Mouse (Mus musculus): Measurements from ENCODE around the gene Cyp4x1. TPM values are rescaled to one million over a fixed set of nuclear protein-coding genes. Genes with fewer than 3 reads are reported as not detected.

Cyp4x1 gene
- polyA plus RNA-seq, 1 experiment: not detected

DNA sequence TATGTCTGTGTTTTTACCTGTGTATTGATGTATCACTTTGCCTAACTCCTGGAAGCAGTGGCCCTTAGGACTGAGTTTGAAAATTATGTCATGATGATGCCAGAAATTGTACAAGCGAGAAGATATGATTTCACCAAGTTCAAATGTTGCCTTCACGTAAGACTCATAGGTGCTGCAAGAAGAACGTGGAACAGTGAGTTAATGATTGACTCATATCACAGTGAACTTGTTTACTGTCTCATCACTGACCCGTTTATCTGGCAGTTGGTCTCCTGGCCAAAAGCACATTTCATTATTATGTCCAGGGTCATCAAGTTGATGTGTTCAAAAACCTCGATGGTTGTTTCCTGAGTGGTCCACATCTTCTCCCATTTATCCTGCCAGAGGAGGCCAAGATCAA is 12.5 kb downstream of the Cyp4x1 start:
- WGBS: 84% methylated on average over 5 of the region's 5 CpGs
- no peak for TF ChIP-seq POLR2A (IDR thresholded peaks at IDR 0.05; ENCODE audit: insufficient read depth, low read depth, low read length)
- TF ChIP-seq CTCF (IDR thresholded peaks at IDR 0.05; ENCODE audit: insufficient read depth, low read depth, low read length): no peak
- Histone ChIP-seq H3K4me3 (ENCODE audit: insufficient read depth, low read depth, low read length) (no peak overlapping the region), H3K27ac (ENCODE audit: insufficient read depth, low read depth, low read length) (no peak overlapping the region), H3K4me1 (ENCODE audit: control insufficient read depth, insufficient read depth, low read length) (no peaks in the 10 kb centered on the region)

DNA sequence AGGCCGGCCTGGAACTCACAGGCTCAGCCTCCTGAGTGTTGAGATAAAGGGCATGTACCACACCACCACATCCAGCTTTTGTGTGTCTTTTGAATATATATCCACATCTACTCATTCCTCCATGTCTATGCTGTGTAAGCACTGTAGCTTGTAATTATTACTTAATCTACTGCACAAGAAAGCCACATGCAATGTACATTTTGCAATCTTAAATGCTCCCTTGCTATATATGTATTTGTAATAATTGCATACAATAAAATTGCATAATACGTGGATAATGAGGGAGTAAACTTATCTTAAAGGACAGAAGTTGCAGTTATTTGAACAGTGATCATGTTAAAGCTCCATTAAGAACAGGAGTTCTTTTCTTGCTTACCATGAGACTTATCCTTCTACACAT is 12.9 kb downstream of the Cyp4x1 start:
- 84% methylated on average over 2 of the region's 2 CpGs for WGBS

DNA sequence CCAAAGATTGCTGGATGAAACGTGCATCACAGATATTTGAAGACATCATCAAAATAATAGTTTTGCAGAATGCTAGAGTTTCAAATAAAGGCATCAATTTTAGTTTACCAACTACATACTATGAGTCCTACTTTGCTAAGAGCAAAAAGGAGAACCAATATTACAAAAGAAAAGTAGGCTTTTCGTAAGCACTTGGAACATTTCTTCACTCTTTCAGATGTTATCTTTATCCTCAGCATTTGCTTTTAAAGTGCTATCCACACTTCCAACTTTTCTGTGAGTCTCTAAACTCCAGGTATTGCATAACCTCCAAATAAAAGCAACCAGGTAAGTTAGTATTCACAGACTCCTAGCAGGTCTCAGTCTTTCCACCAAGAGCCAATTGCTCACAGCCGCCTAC is 14.4 kb downstream of the Cyp4x1 start:
- Histone ChIP-seq H3K4me1 (ENCODE audit: control insufficient read depth, insufficient read depth, low read length) (no peaks in the 10 kb centered on the region), H3K27ac (ENCODE audit: insufficient read depth, low read depth, low read length) (no peak overlapping the region), H3K4me3 (ENCODE audit: insufficient read depth, low read depth, low read length) (no peak overlapping the region)
- TF ChIP-seq CTCF (IDR thresholded peaks at IDR 0.05; ENCODE audit: insufficient read depth, low read depth, low read length): no peak
- no peak for TF ChIP-seq POLR2A (IDR thresholded peaks at IDR 0.05; ENCODE audit: insufficient read depth, low read depth, low read length)
- WGBS: 86% methylated on average over 3 of the region's 3 CpGs

More for the DNA sequence above, 12.9 kb downstream of the Cyp4x1 start:
- TF ChIP-seq CTCF (IDR thresholded peaks at IDR 0.05; ENCODE audit: insufficient read depth, low read depth, low read length) (no peak), POLR2A (IDR thresholded peaks at IDR 0.05; ENCODE audit: insufficient read depth, low read depth, low read length) (no peak)
- Histone ChIP-seq H3K27ac (ENCODE audit: insufficient read depth, low read depth, low read length) (no peak overlapping the region), H3K4me1 (ENCODE audit: control insufficient read depth, insufficient read depth, low read length) (no peaks in the 10 kb centered on the region), H3K4me3 (ENCODE audit: insufficient read depth, low read depth, low read length) (no peak overlapping the region)

DNA sequence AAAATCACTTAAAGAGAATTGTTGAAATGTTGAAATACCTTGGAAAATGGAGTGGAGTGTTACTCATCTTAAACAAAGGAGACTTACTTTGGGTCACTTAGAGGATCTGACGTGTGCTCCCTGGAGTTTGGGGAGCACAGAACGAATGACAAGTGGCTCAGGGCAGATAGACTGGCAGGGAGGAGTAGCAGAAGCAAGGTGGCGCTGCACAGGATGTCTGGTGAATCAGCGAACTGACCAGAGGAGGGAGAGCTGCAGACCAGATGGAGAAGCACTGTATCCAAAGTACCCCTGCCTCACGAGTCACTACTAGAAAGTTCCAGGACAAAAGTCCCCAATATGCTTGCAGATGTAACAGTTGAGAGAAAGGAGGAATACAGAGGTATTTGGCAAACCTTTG is 20.8 kb downstream of the Cyp4x1 start:
- H3K27ac ChIP-seq (ENCODE audit: insufficient read depth, low read depth, low read length): no peak overlapping the region
- TF ChIP-seq POLR2A (IDR thresholded peaks at IDR 0.05; ENCODE audit: insufficient read depth, low read depth, low read length) (no peak), CTCF (IDR thresholded peaks at IDR 0.05; ENCODE audit: insufficient read depth, low read depth, low read length) (no peak)
- WGBS: 30% methylated on average over 5 of the region's 5 CpGs
- no peaks in the 10 kb centered on the region for H3K4me1 ChIP-seq (ENCODE audit: control insufficient read depth, insufficient read depth, low read length)
- no peak overlapping the region for H3K4me3 ChIP-seq (ENCODE audit: insufficient read depth, low read depth, low read length)

DNA sequence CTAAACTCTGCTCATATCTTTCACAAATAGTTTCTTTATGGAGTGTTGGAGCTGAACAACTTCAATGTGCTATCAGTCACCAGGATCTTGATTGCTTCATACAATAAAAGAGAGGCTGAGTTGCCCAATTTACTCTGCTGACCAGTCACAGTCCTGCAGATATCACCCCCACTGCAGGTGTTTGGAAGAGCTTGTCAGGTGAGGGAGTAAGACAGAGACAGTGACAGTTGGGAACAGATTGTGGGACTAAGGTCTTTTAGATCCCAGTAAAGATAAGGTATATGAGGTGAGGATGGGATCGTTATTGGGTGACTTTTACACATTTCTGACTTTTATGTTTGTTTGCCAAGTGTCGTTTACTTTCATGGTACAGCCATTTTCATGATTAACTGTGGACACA is 22.9 kb downstream of the Cyp4x1 start:
- no peaks in the 10 kb centered on the region for H3K4me1 ChIP-seq (ENCODE audit: control insufficient read depth, insufficient read depth, low read length)
- TF ChIP-seq POLR2A (IDR thresholded peaks at IDR 0.05; ENCODE audit: insufficient read depth, low read depth, low read length) (no peak), CTCF (IDR thresholded peaks at IDR 0.05; ENCODE audit: insufficient read depth, low read depth, low read length) (no peak)
- WGBS: 80% methylated on average over 2 of the region's 2 CpGs
- no peak overlapping the region for H3K4me3 ChIP-seq (ENCODE audit: insufficient read depth, low read depth, low read length)
- H3K27ac ChIP-seq (ENCODE audit: insufficient read depth, low read depth, low read length): no peak overlapping the region

DNA sequence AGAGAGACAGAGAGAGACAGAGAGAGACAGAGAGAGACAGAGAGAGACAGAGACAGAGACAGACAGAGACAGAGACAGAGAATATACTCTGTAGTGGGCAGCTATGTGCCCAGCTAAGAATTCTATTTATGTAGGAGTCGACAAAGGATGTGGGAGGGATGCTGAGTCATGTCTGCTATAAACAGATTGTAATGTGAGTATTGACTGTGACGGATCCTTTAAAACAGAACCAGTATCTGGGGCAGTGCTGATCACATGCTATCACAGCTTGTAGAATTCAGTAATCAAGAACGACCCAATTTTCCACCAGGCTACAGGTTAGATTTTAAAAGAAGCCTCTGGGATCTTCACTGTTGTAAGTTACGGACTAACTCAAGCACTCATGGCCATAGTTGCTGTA is 30.6 kb downstream of the Cyp4x1 start:
- H3K4me1 ChIP-seq (ENCODE audit: control insufficient read depth, insufficient read depth, low read length): peaks cover 2% of the 10 kb centered on the region; the same call in 1 of the 2 replicates
- WGBS: 22% methylated on average over 4 of the region's 4 CpGs
- H3K4me3 ChIP-seq (ENCODE audit: insufficient read depth, low read depth, low read length): no peak overlapping the region
- TF ChIP-seq POLR2A (IDR thresholded peaks at IDR 0.05; ENCODE audit: insufficient read depth, low read depth, low read length) (no peak), CTCF (IDR thresholded peaks at IDR 0.05; ENCODE audit: insufficient read depth, low read depth, low read length) (no peak)
- no peak overlapping the region for H3K27ac ChIP-seq (ENCODE audit: insufficient read depth, low read depth, low read length)

DNA sequence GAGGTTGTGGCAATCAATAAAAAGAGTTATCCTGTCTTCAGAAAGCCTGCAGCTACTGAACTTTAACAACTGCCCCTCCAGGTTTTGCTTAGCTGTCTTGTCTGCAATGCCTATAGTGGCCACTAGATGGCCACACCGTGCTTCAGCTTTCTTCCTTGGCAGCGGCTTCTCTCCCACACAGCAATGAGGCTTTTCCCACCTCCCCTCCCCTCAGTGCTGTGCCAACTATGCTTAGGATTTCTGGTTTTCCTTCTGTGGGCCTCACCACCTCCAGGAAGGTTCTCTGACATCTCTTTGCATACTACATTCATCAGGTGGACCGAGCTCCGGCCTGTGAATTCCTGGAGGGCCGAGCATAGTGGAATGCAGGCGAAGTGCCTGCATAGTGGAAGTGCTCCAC is 32.4 kb downstream of the Cyp4x1 start:
- Histone ChIP-seq H3K4me3 (ENCODE audit: insufficient read depth, low read depth, low read length) (no peak overlapping the region), H3K4me1 (ENCODE audit: control insufficient read depth, insufficient read depth, low read length) (peaks cover 2% of the 10 kb centered on the region; the same call in 1 of the 2 replicates), H3K27ac (ENCODE audit: insufficient read depth, low read depth, low read length) (no peak overlapping the region)
- WGBS: 27% methylated on average over 6 of the region's 6 CpGs
- no peak for TF ChIP-seq POLR2A (IDR thresholded peaks at IDR 0.05; ENCODE audit: insufficient read depth, low read depth, low read length)
- peak; percentile 87 for TF ChIP-seq CTCF (IDR thresholded peaks at IDR 0.05; ENCODE audit: insufficient read depth, low read depth, low read length)

DNA sequence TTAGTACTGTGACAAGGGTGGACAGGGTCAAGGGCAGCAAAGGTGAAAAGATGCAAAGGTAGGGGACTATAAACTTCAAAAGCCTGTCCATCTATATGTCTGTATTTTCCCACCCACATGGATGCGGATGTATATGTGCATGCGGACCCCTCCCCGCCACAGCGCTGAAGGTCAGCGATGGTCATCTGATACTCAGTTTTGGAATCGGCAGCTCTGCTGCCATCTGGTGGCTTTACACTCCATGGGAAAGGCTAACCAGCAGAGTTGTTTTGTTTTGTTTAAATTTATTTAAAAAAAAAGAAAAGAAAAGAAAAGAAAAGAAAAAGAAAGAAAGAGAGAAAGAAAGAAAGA is 37.0 kb downstream of the Cyp4x1 start:
- 1% methylated on average over 6 of the region's 6 CpGs for WGBS
- no peak overlapping the region for H3K4me3 ChIP-seq (ENCODE audit: insufficient read depth, low read depth, low read length)
- peaks cover 8% of the 10 kb centered on the region for H3K4me1 ChIP-seq (ENCODE audit: control insufficient read depth, insufficient read depth, low read length)
- no peak for TF ChIP-seq POLR2A (IDR thresholded peaks at IDR 0.05; ENCODE audit: insufficient read depth, low read depth, low read length)
- 0 out of 2 replicates have a peak, but pooled peaks have one; percentile 14 for TF ChIP-seq CTCF (IDR thresholded peaks at IDR 0.05; ENCODE audit: insufficient read depth, low read depth, low read length)
- H3K27ac ChIP-seq (ENCODE audit: insufficient read depth, low read depth, low read length): no peak overlapping the region

DNA sequence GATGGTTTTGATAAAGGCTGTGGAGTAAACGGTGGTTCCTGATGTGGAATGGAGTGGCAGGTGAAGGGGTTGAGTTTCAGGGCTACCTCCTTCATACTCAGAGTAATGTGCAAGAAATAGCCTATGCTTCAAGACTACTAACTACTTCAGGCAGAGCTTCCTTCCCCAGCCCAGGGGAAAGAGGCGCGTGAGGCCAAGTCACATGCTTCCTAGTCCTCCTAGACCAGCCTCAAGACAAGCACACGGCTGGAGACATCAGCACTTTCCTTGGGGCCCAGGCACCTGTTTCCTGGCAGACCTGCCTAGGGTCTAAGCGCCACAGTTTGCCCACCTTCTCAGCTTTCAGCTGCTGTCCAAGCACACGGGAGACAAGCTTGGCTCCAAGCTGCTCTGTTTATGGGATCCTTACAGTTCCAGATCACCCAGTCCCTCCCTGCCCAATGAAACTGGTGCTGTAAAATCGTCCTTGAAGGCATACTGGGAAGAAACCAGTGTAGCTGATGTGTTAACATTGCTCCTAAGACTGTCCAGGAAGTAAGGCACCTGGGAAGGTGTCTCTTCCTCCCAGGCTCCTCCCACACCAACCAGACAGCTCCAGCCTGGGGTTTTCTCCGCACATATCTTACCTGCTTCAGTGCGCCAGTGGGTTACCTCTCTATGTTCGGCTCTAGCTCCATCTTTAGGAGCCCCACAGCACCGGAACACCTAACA is 37.5 kb downstream of the Cyp4x1 start:
- WGBS: 31% methylated on average over 11 of the region's 11 CpGs
- TF ChIP-seq CTCF (IDR thresholded peaks at IDR 0.05; ENCODE audit: insufficient read depth, low read depth, low read length) (no peak), POLR2A (IDR thresholded peaks at IDR 0.05; ENCODE audit: insufficient read depth, low read depth, low read length) (no peak)
- H3K27ac ChIP-seq (ENCODE audit: insufficient read depth, low read depth, low read length): no peak overlapping the region
- peaks cover 6% of the 10 kb centered on the region; the same call in 1 of the 2 replicates for H3K4me1 ChIP-seq (ENCODE audit: control insufficient read depth, insufficient read depth, low read length)
- no peak overlapping the region for H3K4me3 ChIP-seq (ENCODE audit: insufficient read depth, low read depth, low read length)

All from olfactory bulb, adult 2 months (tissue).